Mouse (Mus musculus): ENCODE measurements around the gene Trp53rkb. TPM values are rescaled to one million over a fixed set of nuclear protein-coding genes. Genes with fewer than 3 reads are reported as not detected.

Trp53rkb gene
- polyA plus RNA-seq, 1 experiment, result 11.4 TPM

- Histone ChIP-seq H3K36me3 (ENCODE audit: control insufficient read depth, insufficient read depth, low read length) (no peaks in the 10 kb centered on the region), H3K4me1 (replicated peaks; ENCODE audit: control insufficient read depth, insufficient read depth, low read length) (peaks cover 7% of the 10 kb centered on the region), H3K27ac (ENCODE audit: control insufficient read depth, insufficient read depth, low read length) (no peak overlapping the region), H3K27me3 (ENCODE audit: control insufficient read depth, insufficient read depth, low read length) (no peaks in the 10 kb centered on the region), H3K4me3 (ENCODE audit: control insufficient read depth, insufficient read depth, low read length) (no peak overlapping the region)
- no peak for TF ChIP-seq CTCF (IDR thresholded peaks at IDR 0.05; ENCODE audit: borderline replicate concordance, control insufficient read depth, extremely low read depth, insufficient read depth, low read length, poor library complexity)
- TF ChIP-seq POLR2A (IDR thresholded peaks at IDR 0.05; ENCODE audit: control insufficient read depth, extremely low read depth, insufficient read depth, low read length, poor library complexity), result no peak
- DNase-seq, result no peak
- 96% methylated on average over 3 of the region's 3 CpGs for WGBS
These were observed 11.0 kb downstream of the Trp53rkb start for GRCm38 (mm10) chr2:166803298-166803697.

- H3K27ac ChIP-seq (ENCODE audit: control insufficient read depth, insufficient read depth, low read length), result no peak within 1 kb of the TSS
- WGBS, result 0% methylated on average over 74 of the region's 76 CpGs
- no peaks in the 10 kb centered on the region for H3K36me3 ChIP-seq (ENCODE audit: control insufficient read depth, insufficient read depth, low read length)
- H3K4me1 ChIP-seq (replicated peaks; ENCODE audit: control insufficient read depth, insufficient read depth, low read length), result peaks cover 7% of the 10 kb centered on the region
- peak; percentile 91 for DNase-seq
- no peaks in the 10 kb centered on the region for H3K27me3 ChIP-seq (ENCODE audit: control insufficient read depth, insufficient read depth, low read length)
- 0 out of 2 replicates have a peak, but pooled peaks have one; percentile 24 for TF ChIP-seq CTCF (IDR thresholded peaks at IDR 0.05; ENCODE audit: borderline replicate concordance, control insufficient read depth, extremely low read depth, insufficient read depth, low read length, poor library complexity)
- TF ChIP-seq POLR2A (IDR thresholded peaks at IDR 0.05; ENCODE audit: control insufficient read depth, extremely low read depth, insufficient read depth, low read length, poor library complexity), result peak; percentile 86
- peak within 1 kb of the TSS; percentile 88 for H3K4me3 ChIP-seq (ENCODE audit: control insufficient read depth, insufficient read depth, low read length)
These were observed 13.2 kb downstream of the Trp53rkb start, which contains the start of gene Arfgef2 for GRCm38 (mm10) chr2:166805250-166806172. Gene Arfgef2, plus strand, starts transcription at chr2:166805588.

GRCm38 (mm10) chr2:166806173-166806705, 13.9 kb downstream of the Trp53rkb start:
- H3K27me3 ChIP-seq (ENCODE audit: control insufficient read depth, insufficient read depth, low read length), result no peaks in the 10 kb centered on the region
- 25% methylated on average over 14 of the region's 14 CpGs for WGBS
- no peaks in the 10 kb centered on the region for H3K36me3 ChIP-seq (ENCODE audit: control insufficient read depth, insufficient read depth, low read length)
- TF ChIP-seq CTCF (IDR thresholded peaks at IDR 0.05; ENCODE audit: borderline replicate concordance, control insufficient read depth, extremely low read depth, insufficient read depth, low read length, poor library complexity) (no peak), POLR2A (IDR thresholded peaks at IDR 0.05; ENCODE audit: control insufficient read depth, extremely low read depth, insufficient read depth, low read length, poor library complexity) (no peak)
- H3K27ac ChIP-seq (ENCODE audit: control insufficient read depth, insufficient read depth, low read length), result no peak overlapping the region
- no peak for DNase-seq
- H3K4me3 ChIP-seq (ENCODE audit: control insufficient read depth, insufficient read depth, low read length), result peak overlapping the region; percentile 88
- H3K4me1 ChIP-seq (replicated peaks; ENCODE audit: control insufficient read depth, insufficient read depth, low read length), result peaks cover 7% of the 10 kb centered on the region

- DNase-seq, result no peak
- no peaks in the 10 kb centered on the region for H3K36me3 ChIP-seq (ENCODE audit: control insufficient read depth, insufficient read depth, low read length)
- H3K27ac ChIP-seq (ENCODE audit: control insufficient read depth, insufficient read depth, low read length), result no peak overlapping the region
- H3K4me1 ChIP-seq (replicated peaks; ENCODE audit: control insufficient read depth, insufficient read depth, low read length), result peaks cover 7% of the 10 kb centered on the region
- WGBS, result 87% methylated on average over 6 of the region's 6 CpGs
- no peak overlapping the region for H3K4me3 ChIP-seq (ENCODE audit: control insufficient read depth, insufficient read depth, low read length)
- TF ChIP-seq POLR2A (IDR thresholded peaks at IDR 0.05; ENCODE audit: control insufficient read depth, extremely low read depth, insufficient read depth, low read length, poor library complexity), result no peak
- no peak for TF ChIP-seq CTCF (IDR thresholded peaks at IDR 0.05; ENCODE audit: borderline replicate concordance, control insufficient read depth, extremely low read depth, insufficient read depth, low read length, poor library complexity)
- H3K27me3 ChIP-seq (ENCODE audit: control insufficient read depth, insufficient read depth, low read length), result no peaks in the 10 kb centered on the region
These were observed 14.5 kb downstream of the Trp53rkb start for GRCm38 (mm10) chr2:166806813-166807212.

- peaks cover 7% of the 10 kb centered on the region for H3K4me1 ChIP-seq (replicated peaks; ENCODE audit: control insufficient read depth, insufficient read depth, low read length)
- DNase-seq, result no peak
- TF ChIP-seq POLR2A (IDR thresholded peaks at IDR 0.05; ENCODE audit: control insufficient read depth, extremely low read depth, insufficient read depth, low read length, poor library complexity) (no peak), CTCF (IDR thresholded peaks at IDR 0.05; ENCODE audit: borderline replicate concordance, control insufficient read depth, extremely low read depth, insufficient read depth, low read length, poor library complexity) (no peak)
- no peaks in the 10 kb centered on the region for H3K36me3 ChIP-seq (ENCODE audit: control insufficient read depth, insufficient read depth, low read length)
- no peaks in the 10 kb centered on the region for H3K27me3 ChIP-seq (ENCODE audit: control insufficient read depth, insufficient read depth, low read length)
- H3K27ac ChIP-seq (ENCODE audit: control insufficient read depth, insufficient read depth, low read length), result no peak overlapping the region
- 94% methylated on average over 5 of the region's 5 CpGs for WGBS
- H3K4me3 ChIP-seq (ENCODE audit: control insufficient read depth, insufficient read depth, low read length), result no peak overlapping the region
These were observed 17.2 kb downstream of the Trp53rkb start for GRCm38 (mm10) chr2:166809499-166809898.

GRCm38 (mm10) chr2:166810821-166811220, 18.5 kb downstream of the Trp53rkb start:
- Histone ChIP-seq H3K4me1 (replicated peaks; ENCODE audit: control insufficient read depth, insufficient read depth, low read length) (peaks cover 7% of the 10 kb centered on the region), H3K27me3 (ENCODE audit: control insufficient read depth, insufficient read depth, low read length) (no peaks in the 10 kb centered on the region), H3K36me3 (ENCODE audit: control insufficient read depth, insufficient read depth, low read length) (no peaks in the 10 kb centered on the region), H3K27ac (ENCODE audit: control insufficient read depth, insufficient read depth, low read length) (no peak overlapping the region), H3K4me3 (ENCODE audit: control insufficient read depth, insufficient read depth, low read length) (no peak overlapping the region)
- 95% methylated on average over 10 of the region's 10 CpGs for WGBS
- no peak for DNase-seq
- TF ChIP-seq POLR2A (IDR thresholded peaks at IDR 0.05; ENCODE audit: control insufficient read depth, extremely low read depth, insufficient read depth, low read length, poor library complexity) (no peak), CTCF (IDR thresholded peaks at IDR 0.05; ENCODE audit: borderline replicate concordance, control insufficient read depth, extremely low read depth, insufficient read depth, low read length, poor library complexity) (no peak)
